Mouse (Mus musculus): ENCODE results near the gene Atg2a. TPM values are rescaled to one million over a fixed set of nuclear protein-coding genes. Genes with fewer than 3 reads are reported as not detected.

Atg2a gene
- polyA plus RNA-seq, 1 experiment from 2014 or later: 32.5 TPM

DNA sequence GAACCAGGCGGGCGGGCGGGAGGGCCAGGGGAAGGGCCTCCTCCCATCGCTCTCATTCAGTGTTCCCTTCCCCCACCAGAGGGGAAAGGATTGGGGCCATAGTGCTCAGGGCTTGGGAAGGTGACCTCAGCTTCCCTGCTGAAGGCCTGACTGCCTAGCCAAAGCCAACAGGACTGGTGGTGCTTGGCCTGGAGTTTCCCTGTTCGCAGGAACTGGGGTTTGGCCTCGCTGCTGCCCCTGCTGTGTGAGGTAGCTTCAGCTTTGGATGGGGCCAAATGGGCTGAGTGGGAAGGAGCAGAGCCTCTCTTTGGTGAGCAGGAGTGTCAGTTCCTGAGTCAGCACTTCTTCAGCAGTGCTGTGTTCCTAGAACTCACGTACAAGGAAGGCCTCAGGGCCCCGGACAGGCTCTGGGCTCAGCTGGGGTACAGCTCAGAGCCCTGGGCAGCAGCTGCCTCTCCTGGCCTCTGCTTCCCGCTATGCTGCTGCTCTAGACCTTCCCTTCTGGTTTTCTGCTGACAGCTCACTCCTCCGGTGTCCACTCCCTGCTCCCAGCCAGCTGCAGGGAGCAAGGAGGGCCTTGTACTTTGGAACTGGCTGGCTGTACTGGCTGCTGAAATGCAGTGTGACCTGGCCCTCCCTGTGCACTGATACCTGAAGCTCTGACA, 49.8 kb downstream of the Atg2a start:
- no peaks in the 10 kb centered on the region for H3K27me3 ChIP-seq
- no peak for TF ChIP-seq CTCF (IDR thresholded peaks at IDR 0.05)
- POLR2A ChIA-PET: interaction anchor here (0.7 to 3.3 kb wide), 2 partner anchors 13 to 516 kb away, joined by 3 to 18 read pairs; partner anchors contain the start of gene Ehd1
- ATAC-seq (no peak), DNase-seq (ENCODE audit: low read depth, low spot score) (no peak)
- CTCF ChIA-PET: interaction anchor here (0.7 to 2.2 kb wide), 3 partner anchors 12 to 42 kb away, joined by 3 to 7 read pairs (median 3); no protein-coding TSS in a partner anchor
- in situ Hi-C loops (cut with MboI; ENCODE audit: low pct_unique_long_range_greater_than_20kb): no loop called here

DNA sequence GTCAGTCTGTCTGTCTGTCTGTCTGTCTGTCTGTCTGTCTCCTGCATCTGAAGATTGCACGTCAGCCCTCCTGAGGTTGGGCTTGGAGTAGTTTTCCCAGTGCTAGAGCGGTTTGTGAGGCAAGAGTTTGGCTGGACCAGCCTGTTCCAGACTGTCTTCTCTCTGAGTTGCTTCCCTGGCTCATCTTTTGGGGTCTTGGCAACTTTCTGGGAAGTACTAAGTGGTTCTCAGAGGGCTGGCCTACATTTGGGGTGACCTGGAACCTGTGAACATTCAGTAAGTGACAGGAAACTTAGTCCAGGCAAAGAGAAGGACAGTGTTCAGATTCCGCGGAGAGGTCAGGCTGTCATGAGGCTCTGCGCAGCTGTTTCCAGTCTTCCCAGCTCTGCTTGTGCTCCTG, 50.8 kb downstream of the Atg2a start:
- POLR2A ChIA-PET: interaction anchor here (3.3 kb wide), 1 partner anchor 14 kb away, joined by 18 read pairs; the partner anchor contains the start of gene Ehd1
- CTCF ChIA-PET: interaction anchor here (0.7 to 2.2 kb wide), 2 partner anchors 11 to 14 kb away, joined by 3 to 7 read pairs; no protein-coding TSS in a partner anchor

DNA sequence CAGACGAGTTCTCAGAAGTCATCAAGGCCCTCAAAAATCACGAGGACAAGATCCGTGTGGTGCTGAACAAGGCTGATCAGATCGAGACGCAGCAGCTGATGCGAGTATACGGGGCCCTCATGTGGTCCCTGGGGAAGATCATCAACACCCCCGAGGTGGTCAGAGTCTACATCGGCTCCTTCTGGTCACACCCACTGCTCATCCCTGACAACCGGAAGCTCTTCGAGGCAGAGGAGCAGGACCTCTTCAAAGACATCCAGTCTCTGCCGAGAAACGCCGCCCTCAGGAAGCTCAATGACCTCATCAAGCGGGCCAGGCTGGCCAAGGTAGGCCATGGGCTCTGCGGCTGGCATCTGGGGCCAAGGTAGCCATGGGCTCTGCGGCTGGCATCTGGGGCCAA, 52.8 kb downstream of the Atg2a start:
- ATAC-seq (no peak), DNase-seq (ENCODE audit: low read depth, low spot score) (no peak)
- ChIA-PET POLR2A (interaction anchor here (0.7 kb wide), 1 partner anchor 38 kb away, joined by 3 read pairs; no protein-coding TSS in a partner anchor), CTCF (interaction anchor here (1.5 to 12.0 kb wide), 2 partner anchors 17 to 41 kb away, joined by 3 to 89 read pairs; partner anchors contain the start of genes Ehd1 and Men1)
- TF ChIP-seq CTCF (IDR thresholded peaks at IDR 0.05): no peak
- in situ Hi-C loops (cut with MboI; ENCODE audit: low pct_unique_long_range_greater_than_20kb): no loop called here
- no peaks in the 10 kb centered on the region for H3K27me3 ChIP-seq

More for the DNA sequence above, 50.8 kb downstream of the Atg2a start:
- in situ Hi-C loops (cut with MboI; ENCODE audit: low pct_unique_long_range_greater_than_20kb): no loop called here
- no peaks in the 10 kb centered on the region for H3K27me3 ChIP-seq
- no peak for DNase-seq (ENCODE audit: low read depth, low spot score)
- ATAC-seq: no peak
- TF ChIP-seq CTCF (IDR thresholded peaks at IDR 0.05): no peak

DNA sequence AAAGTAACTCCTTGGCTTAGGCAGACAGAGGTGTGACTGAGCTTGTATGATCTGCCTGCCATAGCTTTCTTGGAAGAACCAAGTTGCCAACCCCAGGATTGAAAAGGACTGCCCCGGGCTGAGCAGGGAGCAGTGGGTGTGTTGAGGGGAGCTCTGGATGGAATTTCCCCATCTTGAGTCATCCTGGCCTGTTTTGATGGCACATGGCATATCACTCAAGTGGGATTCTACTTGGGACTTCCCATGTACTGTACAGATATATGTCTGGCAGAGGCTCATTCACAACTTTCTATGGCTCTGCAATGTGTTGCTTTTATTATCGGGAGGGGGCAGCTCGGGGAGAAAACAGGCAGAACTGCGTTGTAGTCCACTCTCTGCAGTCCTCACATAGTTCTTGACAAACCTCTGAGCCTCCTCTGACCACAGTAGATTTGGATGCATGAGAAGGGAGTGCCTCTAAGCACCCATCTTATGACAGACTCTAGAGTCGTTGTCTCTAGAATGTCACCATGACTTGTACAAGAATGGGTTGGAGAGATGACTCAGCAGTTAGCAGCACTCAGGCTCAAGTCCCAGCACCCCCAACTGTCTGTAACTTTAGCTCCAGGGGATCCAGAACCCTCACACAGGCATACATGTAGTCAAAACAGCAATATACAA, 55.2 kb downstream of the Atg2a start:
- ATAC-seq: no peak
- no peak for TF ChIP-seq CTCF (IDR thresholded peaks at IDR 0.05)
- no peaks in the 10 kb centered on the region for H3K27me3 ChIP-seq
- POLR2A ChIA-PET: interaction anchor here (4.4 kb wide), 1 partner anchor 19 kb away, joined by 28 read pairs; the partner anchor contains the start of gene Ehd1
- in situ Hi-C loops (cut with MboI; ENCODE audit: low pct_unique_long_range_greater_than_20kb): no loop called here
- CTCF ChIA-PET: interaction anchor here (1.1 to 12.0 kb wide), 2 partner anchors 20 to 26 kb away, joined by 3 to 89 read pairs; partner anchors contain the start of gene Ehd1
- DNase-seq (ENCODE audit: low read depth, low spot score): no peak

DNA sequence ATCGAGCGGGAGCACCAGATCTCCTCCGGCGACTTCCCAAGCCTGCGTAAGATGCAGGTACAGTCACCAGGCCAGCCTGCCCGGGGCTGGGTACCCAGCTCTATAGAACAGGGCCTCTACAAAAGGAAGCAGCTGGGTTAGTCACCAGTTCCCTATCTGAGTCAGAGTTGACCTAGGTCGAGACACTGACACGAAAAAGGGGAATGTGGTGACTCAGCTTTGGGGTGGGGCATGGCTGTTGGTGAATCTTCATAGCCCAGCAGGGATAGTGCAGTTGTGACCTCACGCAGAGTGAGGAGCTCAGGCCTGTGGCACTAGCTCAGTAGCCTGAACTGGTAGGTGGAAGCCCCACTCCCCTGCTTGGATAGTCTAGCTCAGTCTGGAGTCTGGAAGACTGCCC, 56.2 kb downstream of the Atg2a start:
- ChIA-PET POLR2A (interaction anchor here (0.6 to 4.4 kb wide), 2 partner anchors 20 to 37 kb away, joined by 3 to 28 read pairs; partner anchors contain the start of genes Ehd1 and Men1), CTCF (interaction anchor here (1.1 to 12.0 kb wide), 5 partner anchors 10 to 34 kb away, joined by 3 to 89 read pairs (median 4); partner anchors contain the start of gene Ehd1)
- no peak for TF ChIP-seq CTCF (IDR thresholded peaks at IDR 0.05)
- no peaks in the 10 kb centered on the region for H3K27me3 ChIP-seq
- DNase-seq (ENCODE audit: low read depth, low spot score) (peak; percentile 71), ATAC-seq (peak; percentile 61)
- in situ Hi-C loops (cut with MboI; ENCODE audit: low pct_unique_long_range_greater_than_20kb): no loop called here

DNA sequence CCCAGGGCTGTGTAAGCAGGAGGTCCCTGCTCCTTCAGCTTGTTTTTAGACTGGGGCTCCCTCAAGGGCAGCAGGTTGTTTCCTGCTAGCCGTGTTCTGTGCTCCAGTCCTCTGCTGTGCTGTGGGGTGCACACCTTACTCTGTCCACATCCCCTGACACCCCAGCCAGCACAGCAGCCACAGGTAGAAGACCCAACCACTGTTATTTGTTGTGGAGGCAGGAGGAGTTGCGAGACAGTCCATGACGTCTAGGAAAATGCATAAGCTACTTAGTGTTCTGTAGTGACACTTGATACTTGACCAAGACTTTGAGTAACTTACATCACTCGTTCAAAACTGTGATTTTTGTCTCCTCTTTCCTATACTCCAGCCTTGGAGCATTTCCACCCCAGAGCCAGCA, 57.5 kb downstream of the Atg2a start:
- in situ Hi-C loops (cut with MboI; ENCODE audit: low pct_unique_long_range_greater_than_20kb): no loop called here
- ChIA-PET POLR2A (interaction anchor here (0.6 to 4.4 kb wide), 3 partner anchors 22 to 63 kb away, joined by 3 to 28 read pairs (median 3); partner anchors contain the start of genes Ehd1 and Ppp2r5b), CTCF (interaction anchor here (1.2 to 12.0 kb wide), 4 partner anchors 22 to 38 kb away, joined by 4 to 89 read pairs (median 5); partner anchors contain the start of gene Ehd1)
- H3K27me3 ChIP-seq: no peaks in the 10 kb centered on the region
- no peak for DNase-seq (ENCODE audit: low read depth, low spot score)
- ATAC-seq: no peak
- no peak for TF ChIP-seq CTCF (IDR thresholded peaks at IDR 0.05)

DNA sequence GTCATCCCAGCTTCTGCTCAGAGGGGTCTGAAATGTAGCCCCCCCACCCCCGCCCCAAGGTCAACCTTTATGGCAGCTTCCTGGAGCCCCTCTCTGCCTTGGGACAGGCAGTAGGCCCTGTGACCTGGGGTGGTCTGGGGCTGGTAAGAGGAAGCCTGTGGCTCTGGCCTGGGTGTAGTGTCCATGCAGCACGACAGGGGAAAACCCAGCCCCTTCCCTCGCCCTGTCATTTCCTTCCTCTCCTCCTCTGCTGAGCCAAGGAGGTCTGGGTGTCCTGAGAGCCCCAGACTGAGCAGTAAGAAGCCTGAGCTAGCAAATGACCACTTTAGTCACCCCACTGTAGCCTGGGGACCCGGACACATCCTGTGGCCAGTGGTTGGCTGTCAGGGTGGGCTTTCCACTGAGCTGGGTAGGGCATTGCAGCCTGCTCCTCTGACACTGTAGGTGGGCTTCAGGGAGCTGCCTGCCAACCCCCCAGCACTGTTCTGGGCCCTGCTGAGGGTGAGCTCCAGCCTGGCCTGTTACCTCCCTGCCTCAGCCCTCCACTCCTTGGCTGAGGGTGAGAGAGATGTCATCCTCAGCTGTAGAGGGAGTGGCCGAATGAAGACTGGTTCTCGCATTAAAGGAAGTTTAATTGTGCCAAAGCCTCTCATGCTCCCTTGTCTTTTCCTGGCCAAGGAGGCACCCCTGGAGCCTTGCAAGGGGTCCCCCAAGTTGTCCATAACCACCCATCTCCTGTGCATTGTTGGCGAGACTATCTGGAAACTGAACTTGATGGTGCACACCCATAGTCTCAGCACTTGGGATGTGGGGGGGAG, 58.2 kb downstream of the Atg2a start:
- no peak for ATAC-seq
- no peaks in the 10 kb centered on the region for H3K27me3 ChIP-seq
- no peak for DNase-seq (ENCODE audit: low read depth, low spot score)
- in situ Hi-C loops (cut with MboI; ENCODE audit: low pct_unique_long_range_greater_than_20kb): no loop called here
- CTCF ChIA-PET: interaction anchor here (1.2 to 12.0 kb wide), 7 partner anchors 15 to 38 kb away, joined by 4 to 89 read pairs (median 6); partner anchors contain the start of gene Ehd1
- TF ChIP-seq CTCF (IDR thresholded peaks at IDR 0.05): no peak
- POLR2A ChIA-PET: interaction anchor here (0.5 to 4.4 kb wide), 7 partner anchors 22 to 343 kb away, joined by 3 to 28 read pairs (median 3); partner anchors contain the start of genes Ehd1 and Ppp2r5b

DNA sequence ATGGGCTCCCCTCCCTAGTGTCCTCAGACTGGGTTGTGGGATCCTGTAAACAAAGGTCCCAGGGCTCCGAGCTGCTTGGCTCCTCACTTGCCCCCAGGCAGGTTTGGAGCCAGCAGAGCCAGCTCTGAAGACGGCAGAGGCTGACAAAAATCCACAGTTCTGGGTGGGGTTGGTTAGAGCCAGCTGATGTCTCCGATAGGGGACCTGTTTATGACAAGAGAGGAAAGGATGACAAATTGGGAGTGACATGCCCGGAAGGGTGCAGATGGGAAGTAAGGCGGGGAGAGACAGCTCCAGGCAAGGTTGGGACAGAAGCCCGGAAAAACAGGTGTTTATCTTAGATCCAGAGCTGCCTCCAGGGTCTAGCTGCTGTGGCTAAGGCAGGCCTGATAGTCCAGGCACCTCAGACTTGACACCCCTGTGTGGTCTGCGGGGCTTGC, 59.0 kb downstream of the Atg2a start:
- POLR2A ChIA-PET: interaction anchor here (1.0 to 2.0 kb wide), 3 partner anchors 23 to 113 kb away, joined by 3 to 14 read pairs (median 4); partner anchors contain the start of gene Ehd1

DNA sequence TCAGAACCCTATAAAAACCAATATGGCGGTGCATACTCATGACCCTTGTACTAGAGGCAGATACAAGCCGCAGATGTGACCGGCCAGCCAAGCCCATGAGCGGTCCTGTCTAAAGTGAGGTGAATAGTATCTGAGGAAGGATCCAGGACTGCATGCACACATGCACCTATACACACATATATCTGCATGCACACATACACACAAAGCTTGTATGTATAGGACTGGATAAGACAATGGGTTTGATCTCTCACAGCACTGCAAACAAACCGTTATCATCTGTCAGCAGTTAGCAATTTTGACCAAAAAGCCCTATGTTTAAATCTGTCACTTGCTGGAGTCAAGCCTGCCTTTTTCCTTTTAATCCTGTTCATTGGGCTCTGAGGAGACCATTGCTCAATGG, 60.6 kb downstream of the Atg2a start:
- POLR2A ChIA-PET: interaction anchor here (1.0 to 1.3 kb wide), 2 partner anchors 27 to 36 kb away, joined by 3 read pairs; no protein-coding TSS in a partner anchor
- TF ChIP-seq CTCF (IDR thresholded peaks at IDR 0.05): no peak
- CTCF ChIA-PET: interaction anchor here (1.4 to 12.0 kb wide), 3 partner anchors 25 to 34 kb away, joined by 3 to 89 read pairs (median 10); partner anchors contain the start of gene Ehd1
- no peaks in the 10 kb centered on the region for H3K27me3 ChIP-seq
- in situ Hi-C loops (cut with MboI; ENCODE audit: low pct_unique_long_range_greater_than_20kb): no loop called here
- DNase-seq (ENCODE audit: low read depth, low spot score) (no peak), ATAC-seq (no peak)

More for the DNA sequence above, 59.0 kb downstream of the Atg2a start:
- H3K27me3 ChIP-seq: no peaks in the 10 kb centered on the region
- ATAC-seq: no peak
- CTCF ChIA-PET: interaction anchor here (1.5 to 12.0 kb wide), 4 partner anchors 16 to 37 kb away, joined by 4 to 89 read pairs (median 8); partner anchors contain the start of gene Ehd1
- no peak for TF ChIP-seq CTCF (IDR thresholded peaks at IDR 0.05)
- DNase-seq (ENCODE audit: low read depth, low spot score): no peak
- in situ Hi-C loops (cut with MboI; ENCODE audit: low pct_unique_long_range_greater_than_20kb): no loop called here
